ENCODE assay signal across 12 mouse cellular contexts in the genomic region with DNA sequence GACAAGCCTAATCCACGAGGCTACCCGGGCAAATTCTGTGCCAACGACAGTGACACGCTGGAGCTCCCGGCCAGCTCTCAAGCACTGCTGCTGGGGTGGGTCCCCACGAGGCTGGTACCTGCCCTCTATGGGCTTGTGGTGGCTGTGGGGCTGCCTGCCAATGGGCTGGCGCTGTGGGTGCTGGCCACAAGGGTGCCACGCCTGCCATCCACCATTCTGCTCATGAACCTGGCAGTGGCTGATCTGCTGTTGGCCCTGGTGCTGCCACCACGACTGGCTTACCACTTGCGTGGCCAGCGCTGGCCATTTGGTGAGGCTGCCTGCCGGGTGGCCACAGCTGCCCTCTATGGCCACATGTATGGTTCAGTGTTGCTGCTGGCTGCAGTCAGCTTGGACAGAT. TPM values are rescaled to one million over a fixed set of nuclear protein-coding genes. Genes with fewer than 3 reads are reported as not detected.
A peak's percentile ranks its signal among the peaks of the same experiment; 100 is the strongest.
DNase-seq lines count a peak whose midpoint lies in the region; ATAC-seq lines count a peak whose summit lies in the region.
"Had no signal": no experiment of that assay in that cellular context is flagged by ENCODE, and none has a peak within 500 bp of the region (broad histone marks: within the 10 kb centered on the region; RNA-seq: fewer than 3 reads in every experiment).

No protein-coding gene starts in this region.

- H3K4me1 ChIP-seq in heart, embryonic 13.5 days, result peaks cover 2% of the 10 kb centered on the region; the same call in 1 of the 2 replicates
- H3K4me1 ChIP-seq in liver, embryonic 12.5 days, result peaks cover 9% of the 10 kb centered on the region; the same call in 1 of the 2 replicates
- H3K4me1 ChIP-seq: stomach, embryonic 15.5 days had no signal

- H3K36me3 ChIP-seq in heart, embryonic 13.5 days, result peaks cover 18% of the 10 kb centered on the region
- H3K36me3 ChIP-seq in liver, embryonic 12.5 days, result peaks cover 13% of the 10 kb centered on the region

- H3K27ac ChIP-seq in heart, embryonic 13.5 days (replicated peaks), result no peak overlapping the region
- H3K27ac ChIP-seq in liver, embryonic 12.5 days, result peak overlapping the region; percentile 30; the same call in 1 of the 2 replicates
- H3K27ac ChIP-seq: hindbrain, embryonic 12.5 days; left cerebral cortex, adult 2 months; stomach, embryonic 15.5 days had no signal

- 76% methylated on average over 12 of the region's 12 CpGs for WGBS in heart, embryonic 13.5 days
- WGBS in liver, embryonic 12.5 days (ENCODE audit: insufficient replicate concordance), result 49% methylated on average over 12 of the region's 12 CpGs

- no peaks in the 10 kb centered on the region for H3K9me3 ChIP-seq in heart, embryonic 13.5 days
- no peaks in the 10 kb centered on the region for H3K9me3 ChIP-seq in liver, embryonic 12.5 days (replicated peaks)
- H3K9me3 ChIP-seq: hindbrain, embryonic 12.5 days; stomach, embryonic 15.5 days had no signal

- no peak for DNase-seq in heart, postnatal 36 days
- no peak for DNase-seq in liver
- DNase-seq in neural tube, embryonic 10.5 days (ENCODE audit: extremely low spot score, low spot score), result no peak
- DNase-seq in gastrocnemius, postnatal 14 days, result no peak
- DNase-seq: forebrain, postnatal 0 days had no signal

- H3K4me2 ChIP-seq in heart, embryonic 13.5 days, result peak overlapping the region; percentile 6; the same call in 1 of the 2 replicates
- H3K4me2 ChIP-seq in liver, embryonic 12.5 days, result peak overlapping the region; percentile 27
- H3K4me2 ChIP-seq: hindbrain, embryonic 12.5 days had no signal

- no peak overlapping the region for H3K4me3 ChIP-seq in heart, embryonic 13.5 days
- H3K4me3 ChIP-seq in liver, embryonic 12.5 days, result peak overlapping the region; percentile 14; the same call in 1 of the 2 replicates
- H3K4me3 ChIP-seq: hindbrain, embryonic 12.5 days; left cerebral cortex, adult 2 months; stomach, embryonic 15.5 days had no signal

- H3K27me3 ChIP-seq in heart, embryonic 13.5 days (replicated peaks), result no peaks in the 10 kb centered on the region
- H3K27me3 ChIP-seq in liver, embryonic 12.5 days (replicated peaks), result no peaks in the 10 kb centered on the region
- H3K27me3 ChIP-seq: hindbrain, embryonic 12.5 days; stomach, embryonic 15.5 days had no signal

- no peak for ATAC-seq in heart, embryonic 13.5 days (ENCODE audit: extremely low read depth, insufficient number of reproducible peaks, low FRiP score, low TSS enrichment)
- no peak for ATAC-seq in liver, embryonic 12.5 days
- ATAC-seq in activated CD4-positive, CD25-positive, alpha-beta regulatory T cell, adult 4 months, result peak; percentile 35
- ATAC-seq in megakaryocyte, adult 5-6 weeks (ENCODE audit: poor library complexity, severe bottlenecking), result peak; percentile 49
- ATAC-seq: forebrain, postnatal 0 days had no signal

- intact Hi-C loops in heart, postnatal 36 days (cut with DNase I), result no loop called here
- intact Hi-C loops in gastrocnemius, postnatal 14 days (cut with DNase I; ENCODE audit: low total_unique reads), result no loop called here

- no peak overlapping the region for H3K9ac ChIP-seq in heart, embryonic 13.5 days
- H3K9ac ChIP-seq in liver, embryonic 12.5 days, result no peak overlapping the region
- H3K9ac ChIP-seq: forebrain, postnatal 0 days; hindbrain, embryonic 12.5 days; stomach, embryonic 15.5 days had no signal

RNA-seq across cellular contexts. Expression of gene F2rl3, which starts 0.6 kb away (rescaled TPM):
- polyA plus RNA-seq in heart, embryonic 13.5 days (2015; fragmentation: Nextera tagmentation; extraction: Ambion mirVana), result 1.0 and 1.1 TPM in 2 replicates
- total RNA-seq in heart, postnatal 36 days (2021), result 1 to 10 TPM; 1.1 to 2.1 TPM
- polyA plus RNA-seq in liver, embryonic 12.5 days (2016; fragmentation: Nextera tagmentation; extraction: Ambion mirVana), result 6.6 TPM in 2 replicates
- polyA plus RNA-seq in activated CD4-positive, CD25-positive, alpha-beta regulatory T cell, adult 4 months (2017; shearing (Covaris generic)), result 1 to 10 TPM; 8.1 to 10.0 TPM
- total RNA-seq in megakaryocyte, adult 5-6 weeks (2015), result 0.11 and 0.32 TPM in 2 replicates
- 0.07 and 0.08 TPM in 2 replicates for total RNA-seq in megakaryocyte, adult 5-6 weeks (2017)
- total RNA-seq in gastrocnemius, postnatal 14 days (2021), result 1 to 10 TPM; 2.2 to 2.9 TPM
- total RNA-seq: left cerebral cortex, adult 2 months had no signal

RNA-seq across cellular contexts. Expression of gene Sin3b, which starts 39.2 kb away (rescaled TPM):
- polyA plus RNA-seq in heart, embryonic 13.5 days (2015; fragmentation: Nextera tagmentation; extraction: Ambion mirVana), result 161 and 173 TPM in 2 replicates
- total RNA-seq in heart, postnatal 36 days (2021), result 10 to 100 TPM; 77.3 to 80.6 TPM
- 73.0 and 80.0 TPM in 2 replicates for polyA plus RNA-seq in liver, embryonic 12.5 days (2016; fragmentation: Nextera tagmentation; extraction: Ambion mirVana)
- 100 to 1,000 TPM; 115 to 120 TPM for polyA plus RNA-seq in activated CD4-positive, CD25-positive, alpha-beta regulatory T cell, adult 4 months (2017; shearing (Covaris generic))
- total RNA-seq in megakaryocyte, adult 5-6 weeks (2015), result 93.7 and 101 TPM in 2 replicates
- total RNA-seq in megakaryocyte, adult 5-6 weeks (2017), result 84.6 and 102 TPM in 2 replicates
- 10 to 100 TPM; 54.4 to 56.6 TPM for total RNA-seq in gastrocnemius, postnatal 14 days (2021)

Comparison
In these comparisons a context has a peak if more than half of its experiments do, and no peak if none do; other contexts are left out.
1. ATAC-seq: peak in activated CD4-positive, CD25-positive, alpha-beta regulatory T cell, adult 4 months (single experiment) and megakaryocyte, adult 5-6 weeks (single experiment); none in heart, embryonic 13.5 days (single experiment) and liver, embryonic 12.5 days (single experiment).